Mouse (Mus musculus): ENCODE results near the gene Nudt1.

DNA sequence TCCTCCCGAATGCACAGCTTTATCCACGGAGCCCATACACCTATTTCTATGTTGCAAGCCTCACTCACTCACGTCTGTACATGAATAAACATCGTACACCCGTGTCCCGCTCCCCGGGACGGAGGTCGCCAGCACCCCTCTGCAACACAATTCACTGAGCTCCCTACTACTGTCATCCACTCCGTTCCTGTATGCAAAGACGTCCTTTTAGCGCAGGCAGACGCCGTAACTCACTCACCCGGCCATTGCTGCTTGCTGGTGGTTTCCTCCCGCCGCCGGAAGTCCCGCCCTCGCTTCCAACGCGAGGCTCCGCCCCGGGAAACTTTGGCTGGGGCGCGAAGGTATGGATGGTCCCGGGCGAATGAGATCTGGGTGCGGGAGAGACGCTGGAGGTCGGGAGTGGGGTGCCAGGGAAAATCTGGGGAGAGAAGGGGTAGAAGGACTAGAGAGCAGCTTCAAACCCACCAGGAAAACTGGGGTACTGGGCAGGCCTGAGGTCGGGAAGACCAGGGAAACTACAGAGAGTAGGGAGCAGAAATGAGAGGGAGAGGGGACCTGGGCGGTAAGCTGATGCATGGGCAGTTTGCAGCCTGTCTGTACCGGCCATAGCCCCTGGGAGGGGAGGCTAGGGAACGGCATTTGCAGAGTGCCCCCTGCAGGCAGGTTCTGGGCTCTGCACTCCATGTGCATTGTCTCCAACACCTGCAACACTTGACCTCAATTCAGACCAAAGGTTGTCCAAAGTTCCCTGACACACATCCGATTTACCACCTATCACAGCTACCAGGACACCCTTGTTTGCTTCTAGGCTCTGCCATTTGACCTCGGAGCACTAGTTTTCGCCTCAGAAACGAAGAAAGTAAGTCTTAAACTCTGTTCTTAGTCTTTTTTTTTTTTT, 10.4 kb downstream of the Nudt1 start, which contains the start of gene Mrm2:
- TF ChIP-seq CTCF (IDR thresholded peaks at IDR 0.05): peak; percentile 83
- TF ChIP-seq EP300 (IDR thresholded peaks at IDR 0.05): no peak

All from lung, postnatal 0 days (tissue).